Mouse (Mus musculus) C2C12 (cell line): Measurements from ENCODE around the gene Mpp3. TPM values are rescaled to one million over a fixed set of nuclear protein-coding genes. Genes with fewer than 3 reads are reported as not detected.

Experiments
- H3K27me3 ChIP-seq: one replicate; pipeline ENCODE4 v1.6.1; 2011; ENCODE audit not compliant: control insufficient read depth, insufficient read depth, insufficient read length
- H3K36me3 ChIP-seq: one replicate; pipeline ENCODE4 v1.6.1; 2011; ENCODE audit not compliant: control insufficient read depth, insufficient read depth
- H3K4me3 ChIP-seq: one replicate; pipeline ENCODE4 v1.5.1; 2011; ENCODE audit warnings: mild to moderate bottlenecking, control low read depth; ENCODE audit not compliant: poor library complexity, insufficient read depth, severe bottlenecking
- H3K79me2 ChIP-seq: one replicate; pipeline ENCODE4 v1.6.1; 2011; ENCODE audit not compliant: control insufficient read depth, insufficient read depth
- H3K79me3 ChIP-seq: one replicate; pipeline ENCODE4 v1.6.1; 2011; ENCODE audit warnings: low read depth, control low read depth
- H3ac ChIP-seq: one replicate; pipeline ENCODE3; 2011; ENCODE audit warnings: low read depth; ENCODE audit not compliant: control insufficient read depth, insufficient read length
- CEBPB ChIP-seq: IDR thresholded peaks from one replicate; pipeline ENCODE4 v1.6.1; 2011; ENCODE audit warnings: low read depth, mild to moderate bottlenecking, control low read depth, moderate library complexity
- CTCF ChIP-seq: IDR thresholded peaks from one replicate; pipeline ENCODE4 v1.5.1; 2011; ENCODE audit not compliant: control insufficient read depth, insufficient read depth, insufficient read length
- FOSL1 ChIP-seq: IDR thresholded peaks from one replicate; pipeline ENCODE4 v1.8.0; 2011; ENCODE audit warnings: mild to moderate bottlenecking, low read length; ENCODE audit not compliant: poor library complexity, insufficient read depth, severe bottlenecking
- MAX ChIP-seq: IDR thresholded peaks from one replicate; pipeline ENCODE4 v1.6.1; 2011; ENCODE audit warnings: mild to moderate bottlenecking, control low read depth
- MYOD1 ChIP-seq: IDR thresholded peaks from one replicate; pipeline ENCODE4 v1.6.1; 2011; ENCODE audit warnings: low read depth; ENCODE audit not compliant: control insufficient read depth, insufficient read length
- MYOG ChIP-seq: IDR thresholded peaks from one replicate; pipeline ENCODE4 v1.6.1; 2011; ENCODE audit not compliant: control insufficient read depth, insufficient read length; ENCODE audit errors: extremely low read depth
- USF1 ChIP-seq: IDR thresholded peaks from one replicate; pipeline ENCODE4 v1.6.1; 2011; ENCODE audit warnings: low read depth, mild to moderate bottlenecking, control low read depth, moderate library complexity
- polyA plus RNA-seq: library from polyadenylated mRNA; unstranded; fragments of >200 nt; fragmentation: generic; extraction: Trizol; gene quantifications from one replicate; pipeline ENCODE4 v1.2.1, GENCODE M21; 2012; ENCODE audit warnings: missing spikeins

The Mpp3 gene
- polyA plus RNA-seq, 1 experiment = 0.14 TPM

DNA sequence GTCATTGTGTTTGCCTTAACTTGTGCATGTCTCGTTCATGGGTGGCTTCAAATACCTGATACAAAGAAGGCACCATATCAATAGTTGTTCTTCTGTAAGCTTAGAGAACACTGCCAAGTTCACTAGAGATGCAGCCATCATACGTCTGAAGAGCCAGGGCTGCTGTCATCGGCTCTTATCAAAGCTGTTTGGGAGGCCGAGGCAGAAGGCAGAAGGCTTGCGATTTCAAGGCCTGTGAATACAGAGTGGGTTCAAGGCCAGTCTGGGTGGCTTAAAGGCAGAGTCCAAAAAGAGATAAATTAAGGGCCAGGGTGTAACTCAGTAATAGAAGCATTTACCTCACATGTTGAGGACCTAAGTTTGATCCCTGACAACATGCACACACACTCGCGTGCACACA, 8.1 kb upstream of the Mpp3 start:
- Histone ChIP-seq H3K27me3 (peaks cover 39% of the 10 kb centered on the region), H3K79me2 (no peaks in the 10 kb centered on the region), H3K36me3 (no peaks in the 10 kb centered on the region), H3K79me3 (no peaks in the 10 kb centered on the region), H3K4me3 (no peak overlapping the region), H3ac (no peak overlapping the region)
- no peak for TF ChIP-seq CEBPB
- TF ChIP-seq USF1 = no peak
- TF ChIP-seq CTCF = no peak
- TF ChIP-seq MYOG = no peak
- no peak for TF ChIP-seq FOSL1
- TF ChIP-seq MAX = no peak
- TF ChIP-seq MYOD1 = no peak

- H3K79me3 ChIP-seq = no peaks in the 10 kb centered on the region
- no peak for TF ChIP-seq FOSL1
- no peak for TF ChIP-seq MYOG
- TF ChIP-seq CTCF = no peak
- TF ChIP-seq CEBPB = no peak
- TF ChIP-seq USF1 = no peak
- no peak for TF ChIP-seq MYOD1
- TF ChIP-seq MAX = no peak
- H3K4me3 ChIP-seq = no peak overlapping the region
- no peaks in the 10 kb centered on the region for H3K79me2 ChIP-seq
- H3ac ChIP-seq = no peak overlapping the region
- H3K36me3 ChIP-seq = no peaks in the 10 kb centered on the region
- H3K27me3 ChIP-seq = peaks cover 43% of the 10 kb centered on the region
These were observed 7.2 kb upstream of the Mpp3 start for GRCm38 (mm10) chr11:102035456-102035960.

GRCm38 (mm10) chr11:102034887-102035286, 6.6 kb upstream of the Mpp3 start:
- Histone ChIP-seq H3K4me3 (no peak overlapping the region), H3ac (no peak overlapping the region), H3K36me3 (no peaks in the 10 kb centered on the region), H3K27me3 (peaks cover 43% of the 10 kb centered on the region), H3K79me2 (no peaks in the 10 kb centered on the region), H3K79me3 (no peaks in the 10 kb centered on the region)
- no peak for TF ChIP-seq CEBPB
- TF ChIP-seq MYOD1 = no peak
- no peak for TF ChIP-seq MYOG
- TF ChIP-seq CTCF = no peak
- TF ChIP-seq MAX = no peak
- no peak for TF ChIP-seq USF1
- TF ChIP-seq FOSL1 = no peak

- H3K79me2 ChIP-seq = no peaks in the 10 kb centered on the region
- no peaks in the 10 kb centered on the region for H3K79me3 ChIP-seq
- peaks cover 40% of the 10 kb centered on the region for H3K27me3 ChIP-seq
- H3K36me3 ChIP-seq = no peaks in the 10 kb centered on the region
- no peak for TF ChIP-seq FOSL1
- no peak for TF ChIP-seq MAX
- no peak overlapping the region for H3K4me3 ChIP-seq
- no peak overlapping the region for H3ac ChIP-seq
These were observed 4.9 kb upstream of the Mpp3 start for GRCm38 (mm10) chr11:102033055-102033591.

- no peak for TF ChIP-seq CEBPB
- TF ChIP-seq MYOG = no peak
- TF ChIP-seq MYOD1 = no peak
- TF ChIP-seq MAX = no peak
- TF ChIP-seq FOSL1 = no peak
- no peak overlapping the region for H3ac ChIP-seq
- H3K79me3 ChIP-seq = no peaks in the 10 kb centered on the region
- no peaks in the 10 kb centered on the region for H3K79me2 ChIP-seq
- no peak overlapping the region for H3K4me3 ChIP-seq
- peaks cover 23% of the 10 kb centered on the region for H3K27me3 ChIP-seq
- H3K36me3 ChIP-seq = no peaks in the 10 kb centered on the region
These were observed 2.9 kb upstream of the Mpp3 start for GRCm38 (mm10) chr11:102031149-102031548.

GRCm38 (mm10) chr11:102029966-102030365, 1.7 kb upstream of the Mpp3 start:
- TF ChIP-seq MYOD1 (no peak), CTCF (no peak), MYOG (no peak), FOSL1 (no peak), USF1 (no peak), CEBPB (no peak), MAX (no peak)
- peaks cover 28% of the 10 kb centered on the region for H3K27me3 ChIP-seq
- H3K79me3 ChIP-seq = no peaks in the 10 kb centered on the region
- H3K4me3 ChIP-seq = no peak overlapping the region
- H3ac ChIP-seq = no peak overlapping the region
- H3K36me3 ChIP-seq = no peaks in the 10 kb centered on the region
- H3K79me2 ChIP-seq = no peaks in the 10 kb centered on the region
